Mouse (Mus musculus): ENCODE data around the gene Gm5148. TPM values are rescaled to one million over a fixed set of nuclear protein-coding genes. Genes with fewer than 3 reads are reported as not detected.

Gene Gm5148
- total RNA-seq, 2 experiments from 2014 or later = not detected

Other genes starting within 250 kb of the Gm5148 start
- gene Spry1, start 84.5 kb downstream of the Gm5148 start, total RNA-seq (2021) = 10 to 100 TPM; 17.2 to 20.1 TPM